Mouse (Mus musculus): Measurements from ENCODE around the gene 5730409E04Rik. TPM values are rescaled to one million over a fixed set of nuclear protein-coding genes. Genes with fewer than 3 reads are reported as not detected.
A peak's percentile ranks its signal among the peaks of the same experiment; 100 is the strongest.

The 5730409E04Rik gene
- total RNA-seq (2014; rRNA removed; ENCODE audit: low replicate concordance) (3.4 and 5.8 TPM in 2 replicates), polyA plus RNA-seq (2015; fragmentation: Nextera tagmentation; extraction: Ambion mirVana) (2.8 and 3.1 TPM in 2 replicates)

- whole genome bisulfite sequencing: under 1% methylated on average over 48 of the region's 48 CpGs
- no peaks in the 10 kb centered on the region for H3K9me3 ChIP-seq (replicated peaks; ENCODE audit: control insufficient read depth, low read length)
- peak within 1 kb of the TSS; percentile 70 for H3K9ac ChIP-seq (replicated peaks; ENCODE audit: low read depth, low read length)
- peak within 1 kb of the TSS; percentile 62 for H3K4me3 ChIP-seq (ENCODE audit: low read depth, low read length)
- H3K27me3 ChIP-seq (ENCODE audit: control insufficient read depth, insufficient read depth, low read length): no peaks in the 10 kb centered on the region
- no peak for TF ChIP-seq EP300 (IDR thresholded peaks at IDR 0.05; ENCODE audit: low read depth)
- TF ChIP-seq CTCF (IDR thresholded peaks at IDR 0.05; ENCODE audit: low read depth): no peak
- H3K36me3 ChIP-seq (replicated peaks; ENCODE audit: control insufficient read depth, insufficient read depth, low read length): no peaks in the 10 kb centered on the region
- ATAC-seq (ENCODE audit: insufficient read depth, low read depth) (peak; percentile 85), DNase-seq (ENCODE audit: low spot score) (peak; percentile 55)
- no peaks in the 10 kb centered on the region for H3K4me1 ChIP-seq (ENCODE audit: control insufficient read depth, insufficient read depth)
- peak within 1 kb of the TSS; percentile 62 for H3K4me2 ChIP-seq (ENCODE audit: low read depth, low read length)
- H3K27ac ChIP-seq (ENCODE audit: low read depth): peak within 1 kb of the TSS; percentile 15; the same call in 1 of the 2 replicates
Measured at GRCm38 (mm10) chr4:126609606-126610181, at the start of gene 5730409E04Rik. Gene 5730409E04Rik, plus strand, starts transcription at chr4:126609818.

- no peak overlapping the region for H3K27ac ChIP-seq (ENCODE audit: low read depth)
- no peaks in the 10 kb centered on the region for H3K4me1 ChIP-seq (ENCODE audit: control insufficient read depth, insufficient read depth)
- no peak for TF ChIP-seq EP300 (IDR thresholded peaks at IDR 0.05; ENCODE audit: low read depth)
- TF ChIP-seq CTCF (IDR thresholded peaks at IDR 0.05; ENCODE audit: low read depth): no peak
- WGBS: 85% methylated on average over 6 of the region's 6 CpGs
- no peak overlapping the region for H3K4me3 ChIP-seq (ENCODE audit: low read depth, low read length)
- no peak overlapping the region for H3K9ac ChIP-seq (replicated peaks; ENCODE audit: low read depth, low read length)
- H3K36me3 ChIP-seq (replicated peaks; ENCODE audit: control insufficient read depth, insufficient read depth, low read length): peaks cover 39% of the 10 kb centered on the region
- DNase-seq (ENCODE audit: low spot score) (no peak), ATAC-seq (ENCODE audit: insufficient read depth, low read depth) (no peak)
- H3K27me3 ChIP-seq (ENCODE audit: control insufficient read depth, insufficient read depth, low read length): no peaks in the 10 kb centered on the region
- H3K9me3 ChIP-seq (replicated peaks; ENCODE audit: control insufficient read depth, low read length): no peaks in the 10 kb centered on the region
- no peak overlapping the region for H3K4me2 ChIP-seq (ENCODE audit: low read depth, low read length)
Measured at GRCm38 (mm10) chr4:126563798-126564197, 45.8 kb upstream of the 5730409E04Rik start.

GRCm38 (mm10) chr4:126567243-126567642, 42.4 kb upstream of the 5730409E04Rik start:
- H3K4me1 ChIP-seq (ENCODE audit: control insufficient read depth, insufficient read depth): no peaks in the 10 kb centered on the region
- no peak overlapping the region for H3K4me2 ChIP-seq (ENCODE audit: low read depth, low read length)
- ATAC-seq (ENCODE audit: insufficient read depth, low read depth): no peak
- TF ChIP-seq EP300 (IDR thresholded peaks at IDR 0.05; ENCODE audit: low read depth): no peak
- TF ChIP-seq CTCF (IDR thresholded peaks at IDR 0.05; ENCODE audit: low read depth): no peak
- no peaks in the 10 kb centered on the region for H3K27me3 ChIP-seq (ENCODE audit: control insufficient read depth, insufficient read depth, low read length)
- H3K9me3 ChIP-seq (replicated peaks; ENCODE audit: control insufficient read depth, low read length): no peaks in the 10 kb centered on the region
- no peak for DNase-seq (ENCODE audit: low spot score)
- no peak overlapping the region for H3K9ac ChIP-seq (replicated peaks; ENCODE audit: low read depth, low read length)
- H3K27ac ChIP-seq (ENCODE audit: low read depth): no peak overlapping the region
- 94% methylated on average over 4 of the region's 4 CpGs for WGBS
- peaks cover 44% of the 10 kb centered on the region for H3K36me3 ChIP-seq (replicated peaks; ENCODE audit: control insufficient read depth, insufficient read depth, low read length)
- no peak overlapping the region for H3K4me3 ChIP-seq (ENCODE audit: low read depth, low read length)

- no peak for TF ChIP-seq CTCF (IDR thresholded peaks at IDR 0.05; ENCODE audit: low read depth)
- no peak for TF ChIP-seq EP300 (IDR thresholded peaks at IDR 0.05; ENCODE audit: low read depth)
- H3K9ac ChIP-seq (replicated peaks; ENCODE audit: low read depth, low read length): no peak overlapping the region
- no peak overlapping the region for H3K27ac ChIP-seq (ENCODE audit: low read depth)
- ATAC-seq (ENCODE audit: insufficient read depth, low read depth) (no peak), DNase-seq (ENCODE audit: low spot score) (no peak)
- peaks cover 69% of the 10 kb centered on the region for H3K36me3 ChIP-seq (replicated peaks; ENCODE audit: control insufficient read depth, insufficient read depth, low read length)
- H3K4me1 ChIP-seq (ENCODE audit: control insufficient read depth, insufficient read depth): no peaks in the 10 kb centered on the region
- 0 out of 2 replicates have a peak, but pooled peaks cover 2% of the 10 kb centered on the region for H3K9me3 ChIP-seq (replicated peaks; ENCODE audit: control insufficient read depth, low read length)
- no peaks in the 10 kb centered on the region for H3K27me3 ChIP-seq (ENCODE audit: control insufficient read depth, insufficient read depth, low read length)
- H3K4me2 ChIP-seq (ENCODE audit: low read depth, low read length): no peak overlapping the region
- 82% methylated on average over 3 of the region's 3 CpGs for WGBS
- H3K4me3 ChIP-seq (ENCODE audit: low read depth, low read length): no peak overlapping the region
Measured at GRCm38 (mm10) chr4:126569783-126570182, 39.8 kb upstream of the 5730409E04Rik start.

GRCm38 (mm10) chr4:126576281-126576680, 33.3 kb upstream of the 5730409E04Rik start:
- Histone ChIP-seq H3K4me2 (ENCODE audit: low read depth, low read length) (no peak overlapping the region), H3K9me3 (replicated peaks; ENCODE audit: control insufficient read depth, low read length) (0 out of 2 replicates have a peak, but pooled peaks cover 4% of the 10 kb centered on the region), H3K27ac (ENCODE audit: low read depth) (no peak overlapping the region), H3K4me3 (ENCODE audit: low read depth, low read length) (no peak overlapping the region), H3K9ac (replicated peaks; ENCODE audit: low read depth, low read length) (no peak overlapping the region), H3K4me1 (ENCODE audit: control insufficient read depth, insufficient read depth) (no peaks in the 10 kb centered on the region), H3K36me3 (replicated peaks; ENCODE audit: control insufficient read depth, insufficient read depth, low read length) (peaks cover 81% of the 10 kb centered on the region), H3K27me3 (ENCODE audit: control insufficient read depth, insufficient read depth, low read length) (no peaks in the 10 kb centered on the region)
- 88% methylated on average over 5 of the region's 5 CpGs for WGBS
- no peak for DNase-seq (ENCODE audit: low spot score)
- no peak for ATAC-seq (ENCODE audit: insufficient read depth, low read depth)
- TF ChIP-seq CTCF (IDR thresholded peaks at IDR 0.05; ENCODE audit: low read depth): no peak
- no peak for TF ChIP-seq EP300 (IDR thresholded peaks at IDR 0.05; ENCODE audit: low read depth)

- ATAC-seq (ENCODE audit: insufficient read depth, low read depth): no peak
- no peaks in the 10 kb centered on the region for H3K4me1 ChIP-seq (ENCODE audit: control insufficient read depth, insufficient read depth)
- no peak overlapping the region for H3K4me3 ChIP-seq (ENCODE audit: low read depth, low read length)
- no peak overlapping the region for H3K9ac ChIP-seq (replicated peaks; ENCODE audit: low read depth, low read length)
- no peak for TF ChIP-seq EP300 (IDR thresholded peaks at IDR 0.05; ENCODE audit: low read depth)
- 84% methylated on average over 3 of the region's 3 CpGs for WGBS
- H3K36me3 ChIP-seq (replicated peaks; ENCODE audit: control insufficient read depth, insufficient read depth, low read length): peaks cover 75% of the 10 kb centered on the region
- no peak overlapping the region for H3K4me2 ChIP-seq (ENCODE audit: low read depth, low read length)
- H3K27ac ChIP-seq (ENCODE audit: low read depth): no peak overlapping the region
- no peaks in the 10 kb centered on the region for H3K27me3 ChIP-seq (ENCODE audit: control insufficient read depth, insufficient read depth, low read length)
- H3K9me3 ChIP-seq (replicated peaks; ENCODE audit: control insufficient read depth, low read length): 0 out of 2 replicates have a peak, but pooled peaks cover 4% of the 10 kb centered on the region
- DNase-seq (ENCODE audit: low spot score): no peak
Measured at GRCm38 (mm10) chr4:126577920-126578319, 31.7 kb upstream of the 5730409E04Rik start.

Measured in heart, postnatal 0 days (tissue).